Mouse (Mus musculus) olfactory bulb, adult 2 months (tissue): ENCODE measurements around the gene Hist1h2af. TPM values are rescaled to one million over a fixed set of nuclear protein-coding genes. Genes with fewer than 3 reads are reported as not detected.

Experiments
- H3K27ac ChIP-seq: fragments of 200-500 bp; 2 replicates; pipeline ENCODE4 v1.5.1; 2012; ENCODE audit warnings: low read depth, low read length; ENCODE audit not compliant: insufficient read depth
- H3K4me1 ChIP-seq: fragments of 200-500 bp; 2 replicates; pipeline ENCODE4 v1.6.1; 2012; ENCODE audit warnings: low read length; ENCODE audit not compliant: control insufficient read depth, insufficient read depth
- H3K4me3 ChIP-seq: fragments of 200-500 bp; 2 replicates; pipeline ENCODE4 v1.5.1; 2012; ENCODE audit warnings: mild to moderate bottlenecking, low read depth, low read length, moderate library complexity; ENCODE audit not compliant: insufficient read depth
- CTCF ChIP-seq: fragments of 200-500 bp; IDR thresholded peaks from 2 replicates; pipeline ENCODE4 v1.5.1; 2012; ENCODE audit warnings: low read depth, mild to moderate bottlenecking, low read length, moderate library complexity; ENCODE audit not compliant: insufficient read depth
- POLR2A ChIP-seq: fragments of 200-500 bp; IDR thresholded peaks from 2 replicates; pipeline ENCODE4 v1.6.1; 2012; ENCODE audit warnings: mild to moderate bottlenecking, low read depth, low read length, moderate library complexity; ENCODE audit not compliant: insufficient read depth
- WGBS: fragments of 180-500 bp; shearing (Covaris S2); methylation state at CpG from one replicate; pipeline ENCODE4 v1.1.7; 2018; 5-methylcytosine and 5-hydroxymethylcytosine counted together
- polyA plus RNA-seq: library from polyadenylated mRNA; stranded (reverse); fragments of >200 nt; gene quantifications from 2 replicates; pipeline ENCODE4 v1.2.4, GENCODE M21; 2012; ENCODE audit warnings: low replicate concordance; ENCODE audit not compliant: missing spikeins, insufficient read depth, insufficient read length

Hist1h2af gene
- polyA plus RNA-seq, 1 experiment: not detected

- no peak overlapping the region for H3K4me3 ChIP-seq
- TF ChIP-seq POLR2A: no peak
- no peak for TF ChIP-seq CTCF
- no peaks in the 10 kb centered on the region for H3K4me1 ChIP-seq
- WGBS: 58% methylated on average over 7 of the region's 7 CpGs
- no peak overlapping the region for H3K27ac ChIP-seq
Measured at GRCm38 (mm10) chr13:23499943-23500342, 33.8 kb upstream of the Hist1h2af start.

GRCm38 (mm10) chr13:23500424-23501200 is 33.1 kb upstream of the Hist1h2af start:
- WGBS: 22% methylated on average over 17 of the region's 17 CpGs
- TF ChIP-seq CTCF: no peak
- no peak for TF ChIP-seq POLR2A
- no peak overlapping the region for H3K27ac ChIP-seq
- H3K4me3 ChIP-seq: no peak overlapping the region
- no peaks in the 10 kb centered on the region for H3K4me1 ChIP-seq

DNA sequence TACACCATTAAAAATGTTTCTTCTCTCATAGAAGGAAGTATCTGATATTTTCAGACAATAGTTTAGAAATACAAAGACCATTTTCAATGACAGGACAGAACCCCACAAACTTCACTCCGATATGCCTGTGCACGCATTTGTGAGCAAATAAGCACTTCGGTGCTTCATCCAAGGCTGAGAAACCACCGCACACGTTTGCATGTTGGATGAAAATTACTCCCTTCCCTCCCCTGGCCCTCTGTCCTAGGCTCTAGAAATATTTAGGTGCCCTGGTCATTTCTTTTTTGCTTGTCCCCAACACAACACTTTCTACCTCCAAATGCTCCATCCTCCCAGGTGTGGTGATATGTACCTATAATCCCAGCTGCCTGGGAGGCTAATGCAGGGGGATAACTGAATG is 32.2 kb upstream of the Hist1h2af start:
- Histone ChIP-seq H3K27ac (no peak overlapping the region), H3K4me1 (no peaks in the 10 kb centered on the region), H3K4me3 (no peak overlapping the region)
- TF ChIP-seq CTCF: no peak
- no peak for TF ChIP-seq POLR2A
- WGBS: 46% methylated on average over 5 of the region's 5 CpGs

GRCm38 (mm10) chr13:23502031-23502567 is 31.6 kb upstream of the Hist1h2af start:
- TF ChIP-seq CTCF (no peak), POLR2A (no peak)
- Histone ChIP-seq H3K4me1 (no peaks in the 10 kb centered on the region), H3K4me3 (no peak overlapping the region), H3K27ac (no peak overlapping the region)
- WGBS: 58% methylated on average over 9 of the region's 9 CpGs

GRCm38 (mm10) chr13:23502916-23503315 is 30.8 kb upstream of the Hist1h2af start:
- no peak overlapping the region for H3K27ac ChIP-seq
- 73% methylated on average over 4 of the region's 4 CpGs for WGBS
- no peak for TF ChIP-seq CTCF
- no peak for TF ChIP-seq POLR2A

DNA sequence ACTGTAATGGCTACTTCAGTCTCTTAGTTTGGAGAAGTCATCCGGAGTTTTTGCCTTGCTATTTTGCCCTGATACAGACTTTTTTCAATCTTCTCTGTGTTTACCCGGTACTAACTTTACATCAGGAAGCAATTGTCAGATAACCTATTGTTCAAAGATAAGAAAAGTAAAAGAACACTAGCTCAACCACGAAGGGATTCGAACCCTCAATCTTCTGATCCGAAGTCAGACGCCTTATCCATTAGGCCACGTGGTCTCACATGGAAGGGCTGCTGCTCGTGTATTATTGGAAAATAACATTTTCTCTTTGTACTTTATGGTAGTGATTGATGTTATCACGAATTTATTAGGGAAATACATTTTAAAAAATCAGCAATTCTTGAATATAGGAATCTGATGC is 29.9 kb upstream of the Hist1h2af start:
- Histone ChIP-seq H3K27ac (no peak overlapping the region), H3K4me1 (no peaks in the 10 kb centered on the region), H3K4me3 (no peak overlapping the region)
- TF ChIP-seq POLR2A (no peak), CTCF (no peak)
- 10% methylated on average over 9 of the region's 9 CpGs for WGBS

More at GRCm38 (mm10) chr13:23502916-23503315, 30.8 kb upstream of the Hist1h2af start:
- no peak overlapping the region for H3K4me3 ChIP-seq
- no peaks in the 10 kb centered on the region for H3K4me1 ChIP-seq

GRCm38 (mm10) chr13:23505662-23506345 is 27.9 kb upstream of the Hist1h2af start:
- H3K4me3 ChIP-seq: no peak overlapping the region
- no peaks in the 10 kb centered on the region for H3K4me1 ChIP-seq
- TF ChIP-seq POLR2A: no peak
- TF ChIP-seq CTCF: no peak
- WGBS: 49% methylated on average over 14 of the region's 14 CpGs
- H3K27ac ChIP-seq: no peak overlapping the region

GRCm38 (mm10) chr13:23506351-23506750 is 27.4 kb upstream of the Hist1h2af start:
- H3K4me3 ChIP-seq: no peak overlapping the region
- TF ChIP-seq CTCF (no peak), POLR2A (no peak)
- WGBS: 56% methylated on average over 13 of the region's 13 CpGs

DNA sequence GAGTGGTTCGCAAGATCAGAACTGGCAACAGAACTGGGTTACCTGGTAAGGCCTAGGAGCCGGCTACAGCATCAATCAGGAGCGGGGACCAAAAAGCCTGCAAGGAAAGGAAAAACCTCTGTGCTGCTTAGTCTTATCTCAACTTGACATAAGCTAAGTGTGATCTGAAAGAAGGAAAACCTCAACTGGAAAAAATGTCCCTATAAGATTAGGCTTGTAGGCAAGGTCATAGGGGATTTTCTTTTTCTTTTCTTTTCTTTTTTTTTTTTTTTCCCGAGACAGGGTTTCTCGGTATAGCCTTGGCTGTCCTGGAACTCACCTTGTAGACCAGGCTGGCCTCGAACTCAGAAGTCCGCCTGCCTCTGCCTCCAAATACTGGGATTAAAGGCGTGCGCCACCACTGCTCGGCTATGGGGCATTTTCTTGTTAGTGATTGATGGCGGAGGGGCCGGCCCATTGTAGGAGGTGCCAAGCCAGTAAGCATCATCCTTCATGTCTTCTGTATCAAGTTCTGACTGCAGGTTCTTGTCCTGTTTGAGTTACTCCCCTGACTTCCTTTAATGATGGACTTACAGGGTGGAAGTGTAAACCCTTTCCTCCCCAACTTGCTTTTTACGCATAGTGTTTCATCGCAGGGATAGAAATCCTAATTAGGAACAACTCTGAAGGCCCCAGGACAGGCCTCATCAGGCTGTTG is 26.7 kb upstream of the Hist1h2af start:
- TF ChIP-seq CTCF (no peak), POLR2A (no peak)
- WGBS: 65% methylated on average over 14 of the region's 14 CpGs
- Histone ChIP-seq H3K27ac (no peak overlapping the region), H3K4me1 (no peaks in the 10 kb centered on the region), H3K4me3 (no peak overlapping the region)

More at GRCm38 (mm10) chr13:23506351-23506750, 27.4 kb upstream of the Hist1h2af start:
- Histone ChIP-seq H3K4me1 (no peaks in the 10 kb centered on the region), H3K27ac (no peak overlapping the region)

- Histone ChIP-seq H3K4me1 (no peaks in the 10 kb centered on the region), H3K27ac (no peak overlapping the region), H3K4me3 (no peak overlapping the region)
- 46% methylated on average over 1 of the region's 1 CpGs for WGBS
- TF ChIP-seq POLR2A (no peak), CTCF (no peak)
Measured at GRCm38 (mm10) chr13:23510127-23510526, 23.6 kb upstream of the Hist1h2af start.
